Mouse (Mus musculus) lung, adult 18-20 months (tissue): ENCODE measurements around the gene Gm20388.
"Not testable (repeated sequence)": the region's sequence is repeated elsewhere in the genome, so short reads cannot be mapped to it uniquely, and the experiment has no call there.

ENCODE experiments used
- DNase-seq, 2 experiments: peaks; one replicate each; pipeline ENCODE4 v3.0.0; 2022; ENCODE audit warnings: mixed read lengths in 2 of 2

The Gm20388 gene

DNA sequence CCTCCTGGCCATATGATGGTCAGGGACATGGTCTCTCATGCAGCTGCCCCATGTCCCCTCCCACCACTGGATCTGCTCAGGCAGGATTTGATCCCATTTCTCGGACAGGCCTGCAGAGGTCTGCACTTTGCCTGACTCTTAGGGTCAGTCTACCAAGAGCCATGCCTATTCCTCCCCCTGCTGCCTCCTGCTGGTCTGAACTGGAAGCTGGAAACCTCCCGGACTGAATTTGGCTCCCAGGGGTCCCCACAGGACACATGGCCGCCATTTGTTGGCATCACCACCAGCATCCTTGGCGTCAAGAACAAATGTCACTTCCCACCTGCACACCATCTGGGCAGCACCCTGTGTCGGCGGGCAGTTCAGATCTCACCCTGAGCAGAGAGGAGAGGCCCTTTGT, 1402.8 kb downstream of the Gm20388 start:
- DNase-seq: no peak

- DNase-seq: no peak
These were observed 1403.4 kb downstream of the Gm20388 start for GRCm38 (mm10) chr8:121314036-121314435.

DNA sequence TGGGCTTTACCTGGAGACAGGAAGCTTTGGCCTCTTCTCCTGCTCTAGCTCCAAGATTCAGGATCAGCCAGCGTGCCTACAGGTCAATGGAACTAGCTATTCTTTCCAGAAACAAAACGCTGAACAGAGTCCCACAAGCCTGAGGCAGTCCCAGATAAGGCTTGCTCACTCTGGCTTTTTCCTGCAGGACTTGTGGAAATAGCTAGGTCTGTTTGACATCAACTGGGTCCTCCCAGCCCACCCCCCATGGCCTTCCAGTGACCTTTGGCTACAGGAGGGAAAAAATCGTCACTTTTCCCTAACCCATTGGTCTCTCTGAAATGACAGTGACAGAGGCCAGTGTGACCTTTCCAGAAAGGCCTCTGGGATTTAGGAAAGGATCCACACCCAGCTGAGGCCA, 1404.9 kb downstream of the Gm20388 start:
- no peak for DNase-seq

GRCm38 (mm10) chr8:121316009-121316408, 1405.4 kb downstream of the Gm20388 start:
- no peak for DNase-seq

DNA sequence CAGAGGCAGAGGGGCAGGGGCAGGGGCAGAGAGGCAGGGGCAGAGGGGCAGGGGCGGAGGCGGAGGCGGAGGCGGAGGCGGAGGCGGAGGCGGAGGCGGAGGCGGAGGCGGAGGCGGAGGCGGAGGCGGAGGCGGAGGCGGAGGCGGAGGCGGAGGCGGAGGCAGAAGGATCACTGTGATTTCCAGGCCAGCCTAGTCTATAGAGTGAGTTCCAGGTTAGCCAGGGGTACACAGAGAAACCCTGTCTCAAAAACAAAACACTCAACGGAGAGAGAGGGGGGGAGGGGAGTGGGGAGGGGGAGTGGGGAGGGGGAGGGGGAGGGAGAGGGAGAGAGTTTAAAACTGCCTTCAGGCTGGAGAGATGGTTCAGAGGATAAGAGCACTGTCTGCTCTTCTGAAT, 1408.1 kb downstream of the Gm20388 start:
- not testable (repeated sequence) for DNase-seq

GRCm38 (mm10) chr8:121319491-121319890, 1408.8 kb downstream of the Gm20388 start:
- DNase-seq: no peak

GRCm38 (mm10) chr8:121326164-121326910, 1415.7 kb downstream of the Gm20388 start:
- no peak for DNase-seq

DNA sequence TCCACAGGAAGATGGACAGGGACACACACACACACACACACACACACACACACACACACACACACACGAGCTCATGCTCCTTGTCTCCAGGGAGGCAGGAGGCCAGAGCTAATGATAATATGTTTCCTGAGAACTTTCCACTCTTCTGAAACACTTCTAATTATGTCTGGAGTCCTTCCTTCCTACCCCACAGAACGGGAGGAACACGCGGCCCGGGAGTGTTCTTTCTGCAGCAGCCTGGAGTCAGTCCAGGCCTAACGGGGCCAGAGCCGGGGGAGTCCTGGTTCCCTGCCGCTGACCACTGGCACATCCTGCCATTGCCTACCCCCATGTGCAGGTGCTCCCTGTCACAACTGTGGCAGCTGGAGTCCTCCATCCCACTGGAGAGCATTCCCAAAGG, 1421.8 kb downstream of the Gm20388 start:
- no peak for DNase-seq

DNA sequence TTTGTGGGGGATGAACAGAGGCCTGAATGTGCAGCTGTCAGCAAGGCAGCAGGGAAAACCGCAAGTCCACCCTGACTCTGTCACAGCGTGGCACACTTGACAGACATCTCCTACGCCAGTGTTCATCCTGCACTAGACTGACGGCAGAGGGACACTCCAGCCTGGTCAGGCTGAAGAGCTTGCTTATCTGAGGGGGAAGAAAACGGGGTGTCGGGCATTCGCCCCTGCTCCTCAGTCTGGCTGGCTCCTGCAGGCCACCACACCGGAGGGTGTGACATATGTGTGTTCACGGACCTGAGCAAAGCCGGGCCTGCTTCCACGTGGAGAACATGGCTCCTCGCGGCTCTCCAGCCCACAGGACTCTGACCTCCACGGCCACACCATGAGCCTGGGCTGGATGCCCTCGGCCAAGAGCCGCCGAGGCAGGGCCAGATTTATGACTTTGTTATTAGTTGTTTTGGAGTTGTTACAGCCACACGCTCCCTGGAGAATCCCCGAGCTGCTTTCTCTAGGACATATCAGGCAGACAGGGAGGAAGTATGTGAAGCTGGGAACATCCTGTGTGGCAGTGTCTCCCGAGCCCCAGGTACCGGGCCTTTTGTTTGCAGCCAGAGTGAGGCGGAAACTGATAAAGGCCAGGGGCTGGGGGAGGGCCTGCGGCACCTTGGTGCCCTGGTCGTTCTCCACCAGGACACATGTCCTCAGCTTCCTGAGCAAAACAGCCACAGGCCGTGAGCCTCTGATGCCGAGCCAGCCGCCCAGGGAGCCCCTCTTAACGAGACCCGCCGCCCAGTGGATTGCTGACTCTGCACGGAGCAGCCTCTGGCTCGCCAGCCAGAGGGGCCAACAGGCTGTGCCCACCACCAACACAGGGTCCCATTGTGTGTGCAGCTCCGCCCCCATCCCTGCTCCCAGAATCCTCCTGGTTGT, 1424.1 kb downstream of the Gm20388 start:
- DNase-seq: no peak

DNA sequence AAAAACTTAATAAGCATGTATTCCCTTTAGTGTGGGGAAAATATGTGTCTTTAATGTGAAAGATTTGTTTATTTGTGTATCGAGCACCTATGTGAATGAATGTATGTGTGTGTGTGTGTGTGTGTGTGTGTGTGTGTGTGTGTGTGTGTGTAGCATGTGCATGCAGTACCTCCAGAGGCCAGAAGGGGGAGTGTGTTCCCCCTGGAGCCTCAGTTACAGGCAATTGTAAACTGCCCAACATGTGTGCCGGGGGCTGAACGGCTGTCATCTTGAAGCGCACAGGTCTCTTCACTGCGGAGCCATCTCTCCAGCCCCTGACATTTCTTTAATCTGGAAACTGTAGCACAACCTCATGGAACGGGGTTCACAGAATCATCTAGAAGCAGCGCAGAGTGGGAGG, 1425.0 kb downstream of the Gm20388 start:
- DNase-seq: no peak

DNA sequence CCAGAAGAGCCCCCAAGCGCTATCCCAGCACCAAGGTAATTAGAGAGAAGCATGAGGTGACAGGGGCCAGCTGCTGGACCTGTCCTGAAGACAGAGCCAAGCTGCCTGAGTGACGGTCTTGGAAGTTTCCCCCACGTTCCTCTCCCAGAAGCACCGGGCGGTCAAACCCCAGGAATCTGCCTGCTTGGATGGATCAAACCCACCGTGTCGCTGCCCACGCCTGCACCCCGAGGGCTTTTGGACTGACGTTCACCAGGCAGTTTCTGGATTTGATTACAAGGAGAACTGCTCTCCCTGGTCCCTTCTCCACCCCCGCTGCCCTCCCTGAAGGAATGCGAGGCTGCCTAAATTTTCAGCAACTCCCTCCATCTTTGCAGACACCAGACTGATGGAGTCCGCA, 1432.3 kb downstream of the Gm20388 start:
- no peak for DNase-seq

DNA sequence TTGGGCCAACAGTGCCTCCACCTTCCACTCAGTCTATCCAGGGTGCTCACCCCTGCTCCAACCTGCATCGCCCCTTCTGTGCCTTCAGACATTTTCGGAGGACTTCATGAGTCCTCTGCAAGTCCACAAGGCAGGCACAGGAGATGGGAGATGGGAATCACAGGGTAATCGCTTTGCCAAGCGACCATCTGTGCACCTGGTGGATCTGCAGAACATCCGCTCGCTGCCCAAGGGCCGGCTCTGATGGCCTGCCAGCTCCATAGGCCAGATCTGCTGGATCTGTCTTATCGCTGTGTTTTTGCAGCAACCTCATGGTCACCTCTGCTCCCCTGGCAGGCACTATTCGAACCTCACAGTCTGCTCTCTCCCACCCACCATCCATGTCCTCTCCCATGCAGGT, 1433.8 kb downstream of the Gm20388 start:
- no peak for DNase-seq

DNA sequence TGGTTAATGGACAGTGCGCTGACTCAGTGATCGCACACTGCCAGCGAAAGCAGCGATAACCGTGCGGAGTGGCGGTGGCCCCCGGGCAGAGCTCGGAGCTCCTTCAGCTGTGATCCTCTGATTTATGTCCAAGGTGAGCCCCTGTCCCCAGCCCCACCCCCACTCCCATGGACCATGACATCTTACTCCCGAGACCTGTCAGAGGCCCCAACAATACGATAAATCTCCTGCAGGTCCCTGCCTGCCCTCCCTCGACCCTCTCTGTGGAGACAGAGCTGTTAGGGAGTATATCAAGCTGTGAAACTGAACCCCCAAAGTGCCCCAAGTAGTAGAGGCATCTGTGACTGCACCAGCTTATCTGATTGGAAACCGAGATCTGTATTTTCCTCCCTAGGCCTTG, 1435.5 kb downstream of the Gm20388 start:
- no peak for DNase-seq

GRCm38 (mm10) chr8:121346862-121347261, 1436.2 kb downstream of the Gm20388 start:
- peak; percentile 51 to 52 for DNase-seq

DNA sequence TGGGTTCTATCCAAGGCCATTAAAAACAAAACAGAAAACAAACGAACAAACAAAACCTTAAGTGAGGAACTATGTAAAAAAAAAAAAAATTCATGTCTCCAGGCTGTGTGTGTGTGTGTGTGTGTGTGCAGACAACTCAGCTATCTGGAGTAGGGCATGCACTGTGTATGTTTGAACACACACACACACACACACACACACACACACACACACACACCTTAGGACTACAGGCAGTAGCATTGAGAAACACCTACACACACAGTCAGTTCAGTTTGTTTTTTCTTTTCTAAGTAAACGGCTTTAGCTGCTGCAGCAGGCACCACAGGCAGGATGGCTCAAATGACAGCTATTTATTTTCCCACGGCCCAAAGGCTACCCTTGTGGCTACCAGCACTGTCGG, 1438.4 kb downstream of the Gm20388 start:
- DNase-seq: no peak

DNA sequence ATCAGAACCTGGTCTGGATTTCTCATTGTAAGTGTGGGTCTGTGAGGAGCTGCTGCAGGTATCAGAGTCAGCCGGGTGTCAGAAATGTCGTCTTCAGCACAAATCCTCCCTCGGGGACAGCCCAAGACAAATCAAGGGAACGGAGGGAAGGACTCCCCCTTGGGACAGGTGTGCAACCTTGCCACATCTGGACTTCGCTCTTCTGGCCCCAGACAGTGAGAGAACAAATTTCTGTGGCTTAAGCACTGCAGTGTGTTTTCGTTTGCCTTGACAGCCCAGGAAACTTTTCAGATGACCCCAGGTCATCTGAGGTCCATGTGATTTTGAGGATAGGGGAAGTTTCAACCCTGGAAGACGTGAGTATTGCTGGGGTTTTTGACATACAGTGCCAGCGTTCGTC, 1440.2 kb downstream of the Gm20388 start:
- DNase-seq: no peak

DNA sequence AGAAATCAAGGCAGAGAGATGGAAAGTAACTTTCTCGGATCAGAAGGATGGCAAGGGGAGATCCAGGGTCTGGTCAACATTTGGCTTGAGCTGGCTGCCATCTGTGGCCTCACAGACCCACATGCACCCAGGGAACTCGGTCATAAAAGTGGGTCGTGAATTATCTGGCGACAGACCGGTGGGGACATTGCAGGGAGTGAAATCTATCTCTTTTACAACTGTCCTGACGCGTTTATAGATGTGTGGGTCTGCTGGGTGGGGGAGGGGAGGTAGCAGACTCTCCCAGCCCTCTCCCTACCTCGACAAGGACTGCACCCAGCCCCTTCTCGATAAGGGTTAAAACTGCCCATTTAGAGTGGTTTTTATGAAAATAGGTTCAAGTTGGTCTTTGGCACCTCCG, 1444.2 kb downstream of the Gm20388 start:
- no peak for DNase-seq

DNA sequence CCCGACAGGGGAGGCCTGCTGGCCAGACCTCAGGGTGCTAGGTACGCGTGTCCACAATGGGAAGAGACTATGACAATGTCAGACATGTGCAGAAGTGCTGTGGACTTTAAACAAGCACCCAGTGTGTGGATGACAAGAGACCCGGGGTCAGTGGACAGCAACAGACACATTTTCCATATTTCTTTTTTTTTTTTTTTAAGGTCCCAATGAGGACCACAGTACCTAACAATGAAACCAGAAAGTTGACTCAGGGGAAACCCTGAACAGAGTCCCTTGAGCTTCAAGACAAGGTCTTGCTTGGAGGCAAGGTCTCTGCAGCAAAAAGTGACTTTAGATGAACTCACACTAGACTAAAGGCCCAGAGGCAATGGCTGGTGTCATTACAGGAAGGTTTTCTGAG, 1446.8 kb downstream of the Gm20388 start:
- no peak for DNase-seq

DNA sequence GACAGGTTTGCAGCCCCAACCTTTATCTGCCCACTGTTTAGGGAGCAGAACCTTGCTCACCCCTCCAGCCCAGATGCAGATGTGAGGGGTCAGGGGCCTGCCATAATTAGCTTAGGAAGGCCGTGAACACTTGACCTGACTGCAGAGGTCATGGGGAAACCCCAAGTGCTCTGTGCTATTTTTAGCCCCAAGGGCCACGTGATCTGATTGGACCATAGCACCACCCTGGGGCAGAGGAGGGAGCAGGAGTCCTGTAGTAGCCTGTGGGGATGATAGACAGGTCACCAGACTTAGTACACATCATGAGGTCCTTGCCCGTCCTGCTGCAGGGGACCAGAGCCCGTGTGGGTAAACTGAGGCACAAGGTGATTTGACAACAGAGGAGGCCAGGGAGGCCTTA, 1448.0 kb downstream of the Gm20388 start:
- DNase-seq: no peak

DNA sequence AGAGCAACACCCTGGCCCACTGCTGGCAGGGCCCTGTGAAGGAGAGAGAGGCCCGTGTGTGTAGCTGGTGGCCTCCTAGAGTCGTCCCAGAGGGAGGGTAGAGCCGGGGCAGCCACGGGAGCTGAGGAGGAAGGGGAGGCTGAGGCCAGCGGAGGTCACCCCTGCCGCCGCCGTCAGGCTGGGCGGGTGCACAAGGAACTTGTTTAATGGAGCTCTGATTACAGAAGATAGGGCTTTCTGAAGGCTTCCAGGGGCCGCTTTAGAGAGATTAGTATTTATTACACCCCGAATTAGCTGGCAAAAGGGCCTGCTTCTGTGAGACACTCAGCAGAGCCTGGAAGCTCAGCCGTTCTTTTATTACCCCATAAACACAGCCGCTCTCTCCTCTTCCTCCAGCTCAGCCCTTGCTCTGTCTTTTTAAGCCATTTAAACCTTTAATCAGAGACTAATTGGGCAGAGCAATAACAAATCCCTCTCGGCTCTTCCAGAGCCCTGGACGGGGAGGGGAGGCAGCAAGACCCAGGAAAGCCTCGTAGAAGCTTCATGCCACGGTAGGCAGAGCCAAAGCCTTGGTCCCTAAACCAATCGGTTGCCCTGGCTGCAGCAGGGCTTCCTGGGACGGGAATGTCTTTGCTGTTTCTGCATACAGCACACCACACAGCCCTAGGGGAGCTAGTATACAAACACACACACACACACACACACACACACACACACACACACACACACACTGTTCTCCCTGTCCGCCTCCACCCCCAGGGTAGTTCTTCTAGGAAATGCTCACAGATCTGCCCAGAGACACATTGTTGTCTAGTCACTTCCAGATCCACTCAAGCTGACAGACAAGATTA, 1448.7 kb downstream of the Gm20388 start:
- no peak for DNase-seq

GRCm38 (mm10) chr8:121360001-121360400, 1449.4 kb downstream of the Gm20388 start:
- DNase-seq: no peak

- no peak for DNase-seq
These were observed 1450.5 kb downstream of the Gm20388 start for GRCm38 (mm10) chr8:121361166-121361565.

GRCm38 (mm10) chr8:121364646-121365045, 1454.0 kb downstream of the Gm20388 start:
- no peak for DNase-seq
